Mouse (Mus musculus) monocyte, adult 5-6 weeks (primary cell): ENCODE measurements at regions not wholly inside any gene's neighbourhood (a gene's known extent, or its start where the extent isn't known, plus 50 kb on each side); places are given as distances from the start of the nearest gene placed in this dataset.

Experiments
- ATAC-seq: fragments of 153-309, 156-312 bp; replicated peaks from 2 replicates; pipeline ENCODE4 v1.8.0; 2017; ENCODE audit warnings: mild to moderate bottlenecking; ENCODE audit not compliant: low TSS enrichment, insufficient number of reproducible peaks, severe bottlenecking, poor library complexity, low FRiP score

DNA sequence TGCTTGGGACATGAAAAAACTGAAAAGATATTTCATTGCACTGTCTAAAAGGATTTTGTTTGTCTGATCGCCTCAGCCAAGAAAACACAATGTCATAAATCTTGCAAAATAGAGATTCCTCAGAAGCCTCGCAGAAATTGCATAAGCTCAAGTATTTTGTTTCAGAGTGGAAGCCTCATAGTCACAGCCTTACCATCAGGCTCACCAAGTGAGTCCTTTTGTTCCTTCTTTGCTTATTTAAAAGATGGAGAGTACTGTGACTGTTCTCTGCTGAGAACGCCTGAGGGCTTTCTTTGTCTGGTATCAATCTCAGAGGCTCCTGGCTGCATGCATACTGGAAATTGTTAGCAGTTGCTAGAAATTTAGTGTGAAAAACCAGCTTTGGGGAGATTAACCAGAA lies 367.0 kb upstream of the Cited2 start:
- no peak for ATAC-seq

DNA sequence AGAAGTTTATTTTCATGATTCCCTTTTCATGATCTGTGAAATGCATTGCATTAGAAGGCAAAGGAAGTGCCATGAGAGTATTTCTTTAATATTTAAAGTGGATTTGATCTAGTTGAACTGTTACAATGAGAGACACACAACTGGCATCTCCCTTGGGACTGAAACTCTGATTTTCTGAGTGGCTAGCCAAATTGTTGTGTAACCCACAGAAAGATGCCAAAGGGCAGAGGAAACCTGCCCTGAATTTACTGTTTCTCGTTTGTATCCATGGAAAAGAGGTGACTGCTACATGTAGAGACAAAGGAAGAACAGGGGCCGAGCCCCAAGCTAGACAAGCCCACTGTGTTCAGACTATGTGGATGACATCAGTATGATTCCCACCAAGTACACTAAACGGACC lies 360.4 kb upstream of the Cited2 start:
- ATAC-seq, result no peak

DNA sequence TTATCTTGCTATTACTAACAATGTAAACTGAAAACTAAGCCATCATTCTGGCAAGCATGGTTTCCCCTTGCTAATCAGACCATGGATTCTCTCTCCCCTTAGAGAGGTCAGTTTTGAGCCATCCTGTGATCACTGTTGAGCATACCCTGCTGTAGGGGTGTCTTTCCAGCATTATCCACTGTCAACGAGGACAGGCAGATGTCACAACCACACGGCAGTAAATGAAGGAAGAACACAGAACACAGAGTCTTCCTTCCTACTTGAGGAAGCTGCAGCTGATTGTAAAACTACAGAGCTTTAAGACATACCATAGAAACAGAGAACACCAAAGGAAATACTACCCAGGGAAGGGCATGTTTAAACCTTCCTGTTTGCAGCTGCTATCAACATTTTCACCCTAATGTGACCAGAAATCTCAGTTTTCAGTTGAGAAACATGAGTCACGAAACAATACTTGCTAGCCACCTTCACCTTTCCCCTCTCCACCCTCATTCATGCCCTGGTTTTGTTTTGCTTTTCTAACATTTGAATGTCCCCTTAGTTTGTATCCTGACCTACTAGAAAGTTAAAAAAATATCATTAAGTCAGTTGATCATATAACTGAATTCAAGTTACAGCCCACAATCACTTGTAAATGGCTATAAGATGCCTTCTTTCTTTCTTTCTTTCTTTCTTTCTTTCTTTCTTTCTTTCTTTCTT lies 356.8 kb upstream of the Cited2 start:
- ATAC-seq, result no peak

DNA sequence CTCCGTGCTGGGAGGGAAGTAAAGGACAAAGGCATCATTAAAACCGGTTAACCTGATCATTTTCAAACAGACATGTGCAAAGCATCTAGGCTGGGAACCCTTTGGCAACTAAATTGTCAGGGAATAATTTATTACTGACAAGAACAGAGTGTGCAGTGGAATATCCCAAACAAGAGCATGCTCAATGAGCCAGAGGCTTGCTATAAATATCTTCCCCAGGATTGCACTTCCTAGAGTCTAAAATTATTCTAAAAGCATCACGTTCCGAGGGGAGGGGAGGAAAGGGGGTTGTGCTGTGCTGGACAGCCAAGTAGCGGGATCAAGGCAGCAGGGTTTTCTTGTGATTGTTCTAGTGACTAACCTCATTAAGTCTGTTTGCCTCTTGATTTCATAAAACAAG lies 356.0 kb upstream of the Cited2 start:
- ATAC-seq, result no peak

DNA sequence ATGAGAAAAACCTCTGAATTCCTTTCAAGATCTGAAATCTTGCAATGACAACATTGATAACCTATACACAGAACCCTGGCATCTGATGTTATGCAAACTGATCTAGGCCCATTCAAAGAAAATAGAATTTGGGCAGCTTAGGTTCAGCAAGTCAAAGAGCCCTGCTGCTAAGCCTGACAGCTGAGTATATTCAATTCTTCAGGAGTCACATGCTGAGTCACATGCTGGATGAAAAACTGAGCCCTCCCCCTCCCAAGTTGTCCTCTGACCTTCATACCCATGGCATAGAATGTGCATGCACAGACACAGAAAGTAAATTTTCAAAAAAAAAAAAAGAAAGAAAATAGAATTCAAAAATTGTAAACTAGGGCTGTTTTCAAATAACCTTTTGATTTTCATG lies 355.6 kb upstream of the Cited2 start:
- no peak for ATAC-seq

DNA sequence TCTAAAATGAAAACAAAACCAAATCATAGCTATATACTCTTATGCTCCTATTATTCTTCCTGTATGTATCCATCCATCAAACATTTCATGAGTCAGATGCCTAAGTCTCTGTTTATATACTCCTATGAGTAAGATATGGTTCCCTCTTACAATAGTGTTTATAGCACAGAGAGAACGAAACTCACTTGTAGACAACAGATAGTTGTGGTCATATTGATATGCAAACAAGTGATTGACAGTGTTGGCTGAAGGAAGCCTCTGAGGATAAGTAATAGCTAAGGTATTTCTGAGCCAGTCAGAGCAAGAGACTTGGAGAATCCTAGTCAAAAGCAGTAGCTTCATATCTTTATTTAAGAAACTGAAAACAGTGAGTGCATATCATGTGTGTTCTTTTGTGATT lies 354.4 kb upstream of the Cited2 start:
- no peak for ATAC-seq

- ATAC-seq, result no peak
Observed at GRCm38 (mm10) chr10:17372905-17373304, 350.1 kb upstream of the Cited2 start.

GRCm38 (mm10) chr10:17374047-17374446 lies 349.0 kb upstream of the Cited2 start:
- ATAC-seq, result no peak

DNA sequence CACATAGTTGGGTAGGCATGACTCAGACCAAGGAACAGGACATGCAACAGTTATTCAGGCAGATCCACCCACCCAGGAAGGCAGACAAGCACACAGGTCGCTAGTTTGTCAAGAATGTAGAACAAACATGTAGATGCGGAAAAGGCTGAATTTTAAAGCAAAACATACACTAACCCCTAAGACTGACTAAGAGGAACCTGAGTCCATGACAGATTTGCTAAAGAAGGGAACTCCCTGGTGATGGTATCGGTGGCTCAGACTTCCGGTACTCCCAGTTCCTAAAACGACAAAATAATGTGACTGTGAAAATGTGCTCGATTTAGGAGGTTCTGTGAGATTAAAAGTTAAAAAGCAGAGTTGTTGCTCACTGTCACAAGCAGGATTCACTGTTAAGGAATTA lies 340.0 kb upstream of the Cited2 start:
- ATAC-seq, result peak; percentile 78

DNA sequence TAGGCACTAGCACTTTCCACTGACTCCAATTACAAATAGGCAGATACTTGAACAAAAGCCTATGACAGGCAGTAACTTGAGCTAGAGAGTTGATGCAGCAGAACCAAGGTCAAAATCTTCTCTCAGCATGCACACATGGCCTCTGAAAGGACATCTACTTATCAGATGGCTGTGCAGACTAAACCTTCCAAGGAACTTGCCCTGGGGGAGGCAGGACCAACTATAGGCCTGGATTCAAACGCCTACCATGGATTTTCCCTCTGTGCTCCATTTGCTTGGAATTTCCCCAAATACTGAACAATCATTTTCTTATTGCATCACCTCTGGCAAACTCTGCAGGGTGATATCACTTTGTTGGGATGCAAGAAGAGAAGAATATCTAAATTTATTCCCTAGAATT lies 337.8 kb upstream of the Cited2 start:
- no peak for ATAC-seq

DNA sequence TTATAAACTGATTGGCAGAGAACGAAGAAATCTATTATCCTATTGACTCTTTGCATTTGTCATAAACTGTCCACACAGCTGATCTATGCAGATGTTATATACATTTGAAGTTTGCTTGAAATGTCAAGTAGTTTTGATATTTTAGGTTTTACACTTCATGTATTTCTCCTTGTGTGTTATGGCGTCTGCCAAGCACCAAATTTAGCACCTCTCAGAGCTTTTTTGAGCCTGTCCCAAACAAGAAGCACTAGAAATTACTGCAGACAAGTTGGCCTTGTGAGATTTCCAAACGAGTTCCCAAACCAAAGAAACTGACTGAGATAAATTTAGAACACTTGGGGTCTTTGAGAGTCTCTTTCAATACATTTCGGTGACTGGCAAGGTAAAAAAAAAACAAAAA lies 335.7 kb upstream of the Cited2 start:
- ATAC-seq, result no peak

DNA sequence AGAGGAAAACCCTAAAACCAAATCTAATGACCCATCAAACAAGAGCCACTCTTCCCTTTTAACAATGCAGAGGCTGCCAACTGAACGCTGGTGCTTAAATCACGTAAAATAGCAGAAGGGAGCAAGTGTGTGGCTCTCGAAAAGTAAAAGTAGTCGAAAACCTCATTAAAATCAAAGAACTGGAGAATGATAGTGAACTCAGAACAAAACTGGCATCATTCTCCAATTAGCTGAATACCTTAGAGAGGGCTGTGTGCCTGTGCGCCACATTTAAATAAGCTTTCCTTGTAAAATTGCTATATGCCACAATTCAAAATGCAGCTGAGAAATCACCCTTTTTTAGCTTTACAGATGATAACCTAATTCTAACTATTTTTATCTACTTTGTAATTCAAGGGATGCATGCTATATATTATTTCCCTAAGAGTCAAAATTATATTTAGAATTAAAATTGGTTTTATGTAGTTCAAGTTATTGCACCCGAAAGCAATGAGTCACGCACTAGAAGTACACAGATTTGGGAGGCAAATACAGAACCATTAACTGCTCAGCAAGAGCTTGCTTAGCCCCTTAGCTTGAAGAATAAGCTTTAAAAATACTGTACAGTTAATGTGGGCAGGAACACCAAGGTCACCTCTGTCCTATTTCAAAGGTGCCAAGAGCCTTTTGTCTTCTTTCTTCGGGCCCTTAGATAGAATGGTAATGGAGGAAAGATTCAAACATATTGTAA lies 327.4 kb upstream of the Cited2 start:
- no peak for ATAC-seq

DNA sequence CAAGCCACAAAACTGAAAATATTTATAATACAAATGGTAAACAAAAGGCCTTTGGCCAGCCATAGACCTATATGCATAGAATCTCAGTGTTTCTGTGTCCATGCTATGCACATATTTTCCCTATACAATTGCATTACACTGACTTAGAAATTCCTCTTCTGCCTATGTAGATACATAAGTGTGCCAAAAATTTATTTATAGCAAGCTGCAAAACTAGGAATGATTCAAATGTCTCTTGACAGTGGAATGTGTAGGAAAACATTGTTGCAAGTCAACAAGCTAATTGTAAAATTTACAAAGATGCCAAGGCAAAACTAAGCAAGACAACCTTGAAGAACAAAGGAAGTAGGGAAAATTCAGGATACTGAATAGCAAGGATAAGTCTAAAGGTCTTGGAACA lies 319.1 kb upstream of the Cited2 start:
- no peak for ATAC-seq

- peak; percentile 56; the same call in 1 of the 2 replicates for ATAC-seq
Observed at GRCm38 (mm10) chr10:17407854-17408606, 315.0 kb upstream of the Cited2 start.

- no peak for ATAC-seq
Observed at GRCm38 (mm10) chr10:17408781-17409180, 314.2 kb upstream of the Cited2 start.

DNA sequence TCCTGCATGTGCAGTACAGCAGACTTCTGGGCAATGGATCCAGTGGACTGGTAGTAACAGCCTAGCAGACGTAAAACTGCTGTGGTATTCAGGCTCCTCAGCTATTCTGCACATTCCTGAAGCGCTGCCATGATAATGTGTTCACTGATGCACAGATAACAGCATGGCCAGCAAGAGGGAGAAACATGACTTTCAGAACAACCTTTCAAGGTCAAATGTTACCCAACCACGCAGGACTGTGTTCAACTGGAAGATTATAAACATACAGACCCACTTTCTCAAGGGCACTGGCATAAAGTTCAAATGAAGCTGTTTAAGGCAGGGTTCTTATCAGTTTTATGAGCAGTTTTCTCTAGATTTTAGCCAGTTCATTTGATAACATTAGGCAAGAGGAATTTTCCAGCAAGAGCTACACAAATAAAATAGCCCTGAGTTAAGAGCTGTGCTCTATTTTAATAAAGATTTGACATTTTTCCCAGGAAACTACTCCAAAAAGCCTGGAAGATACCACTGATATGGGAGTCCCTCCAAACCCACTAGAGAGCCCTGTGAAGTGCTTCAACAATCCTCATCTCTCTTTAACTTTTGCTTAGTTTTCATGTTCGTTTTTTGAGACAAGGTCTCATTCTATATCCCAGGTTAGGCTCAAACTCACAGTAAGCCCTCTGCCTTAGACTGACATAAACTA lies 311.6 kb upstream of the Cited2 start:
- no peak for ATAC-seq

DNA sequence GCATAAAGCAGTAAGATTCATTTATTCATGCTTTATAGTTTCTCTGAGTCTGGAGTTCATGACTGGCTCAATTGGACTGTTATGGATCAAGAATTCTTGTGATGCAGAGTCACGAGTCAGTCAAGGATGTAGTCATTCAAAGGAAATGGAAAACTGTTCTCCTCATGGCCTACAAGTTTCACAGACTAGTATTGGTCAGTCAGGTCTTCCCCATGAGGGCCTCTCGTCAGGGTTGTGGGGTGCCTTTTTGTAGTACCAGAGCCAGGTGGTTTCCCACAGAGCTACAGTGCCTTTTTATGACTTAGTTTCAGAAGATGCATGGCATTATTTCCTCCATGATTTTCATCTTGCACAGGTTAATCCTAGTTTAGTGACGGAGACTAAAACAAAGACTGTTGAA lies 307.9 kb upstream of the Cited2 start:
- ATAC-seq, result no peak

GRCm38 (mm10) chr10:17416121-17416520 lies 306.9 kb upstream of the Cited2 start:
- no peak for ATAC-seq

- ATAC-seq, result no peak
Observed at GRCm38 (mm10) chr10:17417394-17417793, 305.6 kb upstream of the Cited2 start.
